Mouse (Mus musculus): Measurements from ENCODE around the gene Gm10337.

- TF ChIP-seq CTCF (IDR thresholded peaks at IDR 0.05; ENCODE audit: low read depth) (no peak), EP300 (IDR thresholded peaks at IDR 0.05; ENCODE audit: low read depth) (no peak)
Measured at GRCm38 (mm10) chr15:102515261-102515660, 11.7 kb downstream of the Gm10337 start.

Measured in liver, embryonic 14.5 days (tissue).